Mouse (Mus musculus): ENCODE data around the gene Tab1. TPM values are rescaled to one million over a fixed set of nuclear protein-coding genes. Genes with fewer than 3 reads are reported as not detected.

The Tab1 gene
- polyA plus RNA-seq (2014; fragmentation: Nextera tagmentation; extraction: Ambion mirVana), result 36.7 and 40.0 TPM in 2 replicates

DNA sequence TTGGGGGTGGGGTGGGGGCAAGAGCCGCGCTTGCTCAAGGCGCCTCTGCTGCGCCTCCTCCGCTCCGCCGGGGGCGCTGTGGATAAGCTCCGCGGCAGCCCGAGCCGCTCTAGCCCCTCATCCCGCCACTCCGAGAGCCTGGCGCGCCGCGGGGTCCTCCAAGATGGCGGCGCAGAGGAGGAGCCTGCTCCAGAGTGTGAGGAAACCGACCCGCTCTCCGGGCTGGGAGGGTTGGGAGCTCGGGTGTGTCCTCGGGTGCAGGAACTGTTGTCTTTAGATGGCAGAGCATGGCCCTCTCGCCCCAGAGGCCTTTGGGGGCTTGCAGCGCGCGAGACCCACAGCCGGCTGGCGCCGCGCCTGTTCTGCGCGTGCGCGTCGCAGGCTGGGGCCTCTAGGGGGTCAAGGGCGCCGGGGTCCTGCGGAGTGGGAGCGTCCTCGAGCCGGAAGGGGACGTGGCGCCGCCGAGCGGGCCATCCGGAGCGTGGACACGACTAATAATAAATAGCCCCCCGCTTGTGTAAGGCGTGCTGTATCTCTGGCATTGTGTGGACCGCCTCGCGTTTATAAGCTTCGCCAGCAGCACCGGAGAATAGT lies at the start of gene Tab1:
Gene Tab1 (plus strand): TSS at position 135 of the 594 bp plus-strand sequence.
- H3K9ac ChIP-seq (ENCODE audit: low read length), result peak within 1 kb of the TSS; percentile 80
- under 1% methylated on average over 57 of the region's 59 CpGs for WGBS

DNA sequence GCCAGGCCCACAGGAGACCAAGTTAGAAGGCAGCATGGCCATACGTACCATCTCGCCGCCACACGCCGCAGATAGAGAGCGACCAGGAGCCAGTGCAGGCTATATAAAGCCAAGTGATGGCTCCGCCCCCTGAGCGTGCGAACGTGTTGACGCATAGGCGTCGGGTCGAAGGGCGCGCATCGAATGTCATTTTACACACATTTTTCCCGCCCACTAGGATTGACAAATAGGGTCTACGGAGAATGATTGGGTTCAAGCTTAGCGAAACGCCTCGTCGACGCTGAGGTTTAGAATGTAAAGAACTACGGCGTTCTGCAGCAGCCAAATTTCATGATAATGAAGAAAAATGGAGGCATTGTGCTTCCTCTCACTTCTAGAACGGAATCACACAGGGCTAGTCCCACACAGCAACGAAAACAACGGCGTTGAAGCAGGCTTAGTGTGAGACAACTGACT lies 49.6 kb upstream of the Tab1 start:
- WGBS, result 0% methylated on average over 30 of the region's 30 CpGs

More for the DNA sequence above, at the start of gene Tab1:
- peak; percentile 96 for ATAC-seq (replicated peaks; ENCODE audit: low FRiP score)
- H3K9me3 ChIP-seq (ENCODE audit: control insufficient read depth, low read length), result no peaks in the 10 kb centered on the region
- DNase-seq (ENCODE audit: low spot score), result peak; percentile 97
- H3K4me3 ChIP-seq (ENCODE audit: low read depth, low read length), result peak within 1 kb of the TSS; percentile 51
- no peaks in the 10 kb centered on the region; the same call in 1 of the 2 replicates for H3K36me3 ChIP-seq (ENCODE audit: control insufficient read depth, insufficient read depth, low read length)
- peak within 1 kb of the TSS; percentile 88 for H3K4me2 ChIP-seq (ENCODE audit: low read depth, low read length, severe bottlenecking)
- H3K27me3 ChIP-seq (ENCODE audit: control insufficient read depth, insufficient read depth, low read length), result no peaks in the 10 kb centered on the region
- H3K4me1 ChIP-seq (replicated peaks; ENCODE audit: control insufficient read depth, insufficient read depth, low read length), result peaks cover 11% of the 10 kb centered on the region
- H3K27ac ChIP-seq (ENCODE audit: low read depth, low read length), result peak within 1 kb of the TSS; percentile 92

DNA sequence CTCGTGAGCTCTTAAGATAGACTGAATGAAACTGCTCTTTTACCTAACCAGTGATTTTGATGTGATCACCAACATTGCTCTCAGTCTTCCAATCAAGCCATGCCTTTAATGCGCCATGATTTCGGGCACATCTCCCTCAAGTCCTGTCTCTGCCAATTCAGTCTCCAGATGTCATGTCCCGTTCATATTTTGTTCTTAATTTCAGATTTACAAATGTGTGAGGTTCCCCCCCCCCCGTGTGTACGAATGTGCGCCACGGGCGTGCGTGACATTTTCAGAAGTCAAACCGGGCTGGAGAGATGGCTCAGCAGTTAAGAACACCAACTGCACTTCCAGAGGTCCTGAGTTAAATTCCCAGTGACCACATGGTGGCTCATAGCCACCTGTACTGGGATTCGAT lies 49.2 kb upstream of the Tab1 start:
- DNase-seq (ENCODE audit: low spot score) (peak; percentile 67), ATAC-seq (replicated peaks; ENCODE audit: low FRiP score) (peak; percentile 19; the same call in 1 of the 2 replicates)
- 3% methylated on average over 12 of the region's 12 CpGs for WGBS
- Histone ChIP-seq H3K4me2 (ENCODE audit: low read depth, low read length, severe bottlenecking) (peak overlapping the region; percentile 63), H3K27ac (ENCODE audit: low read depth, low read length) (peak overlapping the region; percentile 87), H3K4me3 (ENCODE audit: low read depth, low read length) (peak overlapping the region; percentile 77), H3K36me3 (ENCODE audit: control insufficient read depth, insufficient read depth, low read length) (peaks cover 16% of the 10 kb centered on the region), H3K4me1 (replicated peaks; ENCODE audit: control insufficient read depth, insufficient read depth, low read length) (peaks cover 13% of the 10 kb centered on the region), H3K9me3 (ENCODE audit: control insufficient read depth, low read length) (no peaks in the 10 kb centered on the region), H3K9ac (ENCODE audit: low read length) (peak overlapping the region; percentile 97), H3K27me3 (ENCODE audit: control insufficient read depth, insufficient read depth, low read length) (no peaks in the 10 kb centered on the region)

More for the DNA sequence above, 49.6 kb upstream of the Tab1 start:
- H3K9ac ChIP-seq (ENCODE audit: low read length), result peak overlapping the region; percentile 97
- peak overlapping the region; percentile 77 for H3K4me3 ChIP-seq (ENCODE audit: low read depth, low read length)
- peak; percentile 99 for DNase-seq (ENCODE audit: low spot score)
- H3K4me1 ChIP-seq (replicated peaks; ENCODE audit: control insufficient read depth, insufficient read depth, low read length), result peaks cover 13% of the 10 kb centered on the region
- no peaks in the 10 kb centered on the region for H3K27me3 ChIP-seq (ENCODE audit: control insufficient read depth, insufficient read depth, low read length)
- peak overlapping the region; percentile 87 for H3K27ac ChIP-seq (ENCODE audit: low read depth, low read length)
- no peaks in the 10 kb centered on the region for H3K9me3 ChIP-seq (ENCODE audit: control insufficient read depth, low read length)
- ATAC-seq (replicated peaks; ENCODE audit: low FRiP score), result peak; percentile 97
- H3K36me3 ChIP-seq (ENCODE audit: control insufficient read depth, insufficient read depth, low read length), result peaks cover 19% of the 10 kb centered on the region
- peak overlapping the region; percentile 86 for H3K4me2 ChIP-seq (ENCODE audit: low read depth, low read length, severe bottlenecking)

DNA sequence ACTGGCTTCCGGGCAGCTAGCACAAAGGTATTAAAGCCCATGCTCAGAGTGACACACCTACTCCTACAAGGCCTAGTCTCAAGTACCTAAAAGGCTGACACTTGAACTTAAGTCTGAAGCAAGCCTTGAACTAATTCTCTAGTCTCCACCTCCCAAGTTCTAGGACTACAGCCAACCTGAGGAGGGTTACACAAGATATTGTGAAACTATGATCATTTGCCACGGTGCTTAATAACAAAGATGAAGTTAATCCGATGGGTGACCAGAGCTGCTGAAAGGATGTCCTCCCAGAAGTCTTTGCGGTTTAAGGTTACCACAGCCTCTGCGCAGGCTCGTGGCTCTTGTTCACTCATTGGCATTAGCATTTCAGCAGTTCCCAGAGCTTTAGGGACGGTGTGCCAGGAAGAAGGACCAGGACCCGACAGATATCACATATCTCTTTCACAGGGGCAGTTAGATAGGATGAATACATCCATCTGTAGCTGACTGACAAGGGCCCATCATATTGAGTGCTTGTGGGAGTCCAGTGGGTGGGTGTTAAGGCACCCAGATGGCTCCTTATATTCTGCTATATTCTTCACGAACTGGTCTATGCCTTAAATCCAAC lies 45.4 kb upstream of the Tab1 start:
- ATAC-seq (replicated peaks; ENCODE audit: low FRiP score) (no peak), DNase-seq (ENCODE audit: low spot score) (no peak)
- H3K9ac ChIP-seq (ENCODE audit: low read length), result no peak overlapping the region
- H3K27me3 ChIP-seq (ENCODE audit: control insufficient read depth, insufficient read depth, low read length), result peaks cover 12% of the 10 kb centered on the region
- no peaks in the 10 kb centered on the region for H3K36me3 ChIP-seq (ENCODE audit: control insufficient read depth, insufficient read depth, low read length)
- H3K4me3 ChIP-seq (ENCODE audit: low read depth, low read length), result no peak overlapping the region
- WGBS, result 89% methylated on average over 9 of the region's 9 CpGs
- no peak overlapping the region for H3K27ac ChIP-seq (ENCODE audit: low read depth, low read length)
- H3K4me1 ChIP-seq (replicated peaks; ENCODE audit: control insufficient read depth, insufficient read depth, low read length), result peaks cover 4% of the 10 kb centered on the region; the same call in 1 of the 2 replicates
- H3K9me3 ChIP-seq (ENCODE audit: control insufficient read depth, low read length), result no peaks in the 10 kb centered on the region
- no peak overlapping the region for H3K4me2 ChIP-seq (ENCODE audit: low read depth, low read length, severe bottlenecking)

DNA sequence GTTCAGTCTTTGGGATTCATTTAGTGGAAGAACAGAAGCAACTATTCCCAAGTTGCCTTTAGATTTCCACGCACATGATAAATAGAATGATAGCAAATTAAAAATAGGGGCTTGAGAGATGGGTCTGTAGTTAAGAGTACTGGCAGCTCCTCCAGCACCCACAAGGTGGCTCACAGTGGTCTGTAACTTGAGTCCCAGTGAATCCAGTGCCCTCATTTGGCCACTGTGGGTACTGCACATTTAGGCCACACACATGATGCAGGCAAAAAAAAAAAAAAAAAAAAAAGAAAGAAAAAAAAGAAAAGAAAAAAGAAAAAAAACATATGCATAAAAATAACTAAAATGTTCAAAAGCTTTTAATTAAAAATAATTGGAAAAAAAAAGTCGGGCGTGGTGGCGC lies 44.3 kb upstream of the Tab1 start:
- no peak for ATAC-seq (replicated peaks; ENCODE audit: low FRiP score)
- H3K9ac ChIP-seq (ENCODE audit: low read length), result no peak overlapping the region
- no peak overlapping the region for H3K27ac ChIP-seq (ENCODE audit: low read depth, low read length)
- peak; percentile 92 for DNase-seq (ENCODE audit: low spot score)
- peaks cover 12% of the 10 kb centered on the region for H3K27me3 ChIP-seq (ENCODE audit: control insufficient read depth, insufficient read depth, low read length)
- H3K9me3 ChIP-seq (ENCODE audit: control insufficient read depth, low read length), result no peaks in the 10 kb centered on the region
- no peak overlapping the region for H3K4me2 ChIP-seq (ENCODE audit: low read depth, low read length, severe bottlenecking)
- no peaks in the 10 kb centered on the region for H3K36me3 ChIP-seq (ENCODE audit: control insufficient read depth, insufficient read depth, low read length)
- peaks cover 4% of the 10 kb centered on the region; the same call in 1 of the 2 replicates for H3K4me1 ChIP-seq (replicated peaks; ENCODE audit: control insufficient read depth, insufficient read depth, low read length)
- no peak overlapping the region for H3K4me3 ChIP-seq (ENCODE audit: low read depth, low read length)
- WGBS, result 31% methylated on average over 4 of the region's 4 CpGs

DNA sequence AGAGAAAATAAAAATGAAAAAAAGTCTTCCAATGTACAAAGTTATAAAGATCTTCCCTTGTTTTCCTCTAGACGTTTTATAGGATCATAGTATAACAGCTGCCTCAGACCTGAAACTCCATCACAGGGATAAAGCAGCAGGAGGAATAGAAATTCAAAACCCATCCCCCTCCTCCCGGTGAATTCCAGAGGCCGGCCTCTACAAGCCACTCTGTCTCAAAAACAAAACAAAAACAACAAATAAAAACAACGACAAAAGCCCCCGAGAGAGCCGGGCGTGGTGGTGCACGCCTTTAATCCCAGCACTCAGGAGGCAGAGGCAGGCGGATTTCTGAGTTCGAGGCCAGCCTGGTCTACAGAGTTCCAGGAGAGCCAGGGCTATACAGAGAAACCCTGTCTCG lies 42.8 kb upstream of the Tab1 start:
- peaks cover 4% of the 10 kb centered on the region; the same call in 1 of the 2 replicates for H3K4me1 ChIP-seq (replicated peaks; ENCODE audit: control insufficient read depth, insufficient read depth, low read length)
- no peak overlapping the region for H3K27ac ChIP-seq (ENCODE audit: low read depth, low read length)
- no peaks in the 10 kb centered on the region for H3K9me3 ChIP-seq (ENCODE audit: control insufficient read depth, low read length)
- H3K9ac ChIP-seq (ENCODE audit: low read length), result no peak overlapping the region
- DNase-seq (ENCODE audit: low spot score) (no peak), ATAC-seq (replicated peaks; ENCODE audit: low FRiP score) (no peak)
- H3K36me3 ChIP-seq (ENCODE audit: control insufficient read depth, insufficient read depth, low read length), result no peaks in the 10 kb centered on the region
- H3K4me3 ChIP-seq (ENCODE audit: low read depth, low read length), result no peak overlapping the region
- WGBS, result 75% methylated on average over 11 of the region's 11 CpGs
- peaks cover 12% of the 10 kb centered on the region for H3K27me3 ChIP-seq (ENCODE audit: control insufficient read depth, insufficient read depth, low read length)
- no peak overlapping the region; the same call in 1 of the 2 replicates for H3K4me2 ChIP-seq (ENCODE audit: low read depth, low read length, severe bottlenecking)

DNA sequence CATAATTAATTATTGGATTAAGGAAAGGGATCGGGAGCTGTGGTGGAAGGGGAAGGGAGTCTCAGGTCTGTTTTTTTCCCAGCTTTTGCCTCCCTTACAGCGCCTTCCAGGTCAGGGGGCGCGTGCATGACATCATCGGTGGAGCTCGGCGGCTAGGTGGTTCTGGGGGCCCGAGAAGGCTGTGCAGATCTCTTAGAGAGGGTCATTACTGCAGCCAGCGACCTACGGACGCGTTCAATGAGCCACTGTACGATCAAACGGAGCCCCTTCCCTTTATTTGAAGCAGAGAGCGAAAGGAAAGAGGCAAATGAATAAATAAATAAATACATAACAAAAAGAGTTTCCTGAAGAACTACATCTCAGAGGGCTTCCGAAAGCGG lies 42.2 kb upstream of the Tab1 start:
- WGBS, result 1% methylated on average over 17 of the region's 17 CpGs
- Histone ChIP-seq H3K4me1 (replicated peaks; ENCODE audit: control insufficient read depth, insufficient read depth, low read length) (peaks cover 4% of the 10 kb centered on the region; the same call in 1 of the 2 replicates), H3K27ac (ENCODE audit: low read depth, low read length) (no peak overlapping the region), H3K9ac (ENCODE audit: low read length) (peak overlapping the region; percentile 74), H3K36me3 (ENCODE audit: control insufficient read depth, insufficient read depth, low read length) (no peaks in the 10 kb centered on the region), H3K4me2 (ENCODE audit: low read depth, low read length, severe bottlenecking) (peak overlapping the region; percentile 82), H3K27me3 (ENCODE audit: control insufficient read depth, insufficient read depth, low read length) (peaks cover 12% of the 10 kb centered on the region), H3K4me3 (ENCODE audit: low read depth, low read length) (peak overlapping the region; percentile 69), H3K9me3 (ENCODE audit: control insufficient read depth, low read length) (no peaks in the 10 kb centered on the region)
- ATAC-seq (replicated peaks; ENCODE audit: low FRiP score), result 0 out of 2 replicates have a peak, but pooled peaks have one; percentile 31
- peak; percentile 75 for DNase-seq (ENCODE audit: low spot score)

DNA sequence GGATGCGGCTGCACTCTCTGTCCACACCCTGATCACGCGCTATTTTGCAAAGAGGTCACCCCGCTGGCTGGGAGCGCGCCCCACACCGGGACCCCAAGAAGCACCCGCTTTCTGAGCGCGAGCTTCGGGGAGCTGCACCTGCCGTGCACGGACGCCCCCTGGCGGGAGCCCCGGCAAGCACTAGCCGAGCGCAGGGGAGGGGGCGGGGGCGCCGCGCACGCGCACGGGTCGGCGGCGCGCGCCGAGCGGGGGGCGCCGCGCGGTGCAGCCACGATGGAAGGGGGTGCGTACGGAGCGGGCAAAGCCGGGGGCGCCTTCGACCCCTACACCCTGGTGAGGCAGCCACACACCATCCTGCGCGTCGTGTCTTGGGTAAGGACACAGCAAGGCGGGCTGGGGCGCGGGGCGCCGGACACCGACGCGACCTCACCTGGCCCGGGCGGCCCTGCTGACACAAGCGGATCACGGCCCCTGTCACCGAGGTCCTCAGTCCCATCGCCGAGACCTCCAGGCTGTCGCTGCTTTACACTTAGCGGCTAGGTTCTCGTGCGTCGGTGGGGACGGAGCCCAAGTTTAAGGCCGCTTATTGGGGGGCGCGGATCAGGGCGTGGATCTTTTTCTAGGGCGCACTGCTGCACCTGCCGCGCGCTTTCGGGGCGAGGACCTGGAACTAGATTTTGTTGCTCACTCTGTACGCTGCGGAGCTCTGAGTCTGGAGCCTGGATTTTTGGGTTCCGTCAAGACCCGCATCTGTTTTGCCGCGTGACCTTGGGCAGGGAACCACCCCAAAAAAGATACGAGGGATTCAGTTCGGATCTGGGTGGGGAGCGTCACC lies 41.6 kb upstream of the Tab1 start, which contains the start of the genes Syngr1 and Rpl3:
Gene Syngr1 (plus strand): TSS at position 214 of the 835 bp plus-strand sequence.
Gene Rpl3 (minus strand): TSS at position 748 of the 835 bp plus-strand sequence.
- H3K4me1 ChIP-seq (replicated peaks; ENCODE audit: control insufficient read depth, insufficient read depth, low read length), result peaks cover 4% of the 10 kb centered on the region; the same call in 1 of the 2 replicates
- peak within 1 kb of the TSS; percentile 82 for H3K4me2 ChIP-seq (ENCODE audit: low read depth, low read length, severe bottlenecking)
- peak; percentile 90 for DNase-seq (ENCODE audit: low spot score)
- peak within 1 kb of the TSS; percentile 74 for H3K9ac ChIP-seq (ENCODE audit: low read length)
- H3K4me3 ChIP-seq (ENCODE audit: low read depth, low read length), result peak within 1 kb of the TSS; percentile 69
- no peaks in the 10 kb centered on the region for H3K9me3 ChIP-seq (ENCODE audit: control insufficient read depth, low read length)
- ATAC-seq (replicated peaks; ENCODE audit: low FRiP score), result peak; percentile 76
- peaks cover 12% of the 10 kb centered on the region for H3K27me3 ChIP-seq (ENCODE audit: control insufficient read depth, insufficient read depth, low read length)
- H3K27ac ChIP-seq (ENCODE audit: low read depth, low read length), result no peak within 1 kb of the TSS
- under 1% methylated on average over 83 of the region's 86 CpGs for WGBS
- H3K36me3 ChIP-seq (ENCODE audit: control insufficient read depth, insufficient read depth, low read length), result no peaks in the 10 kb centered on the region
